Mouse (Mus musculus) liver, embryonic 14.5 days (tissue): Measurements from ENCODE around the gene Prdm15. TPM values are rescaled to one million over a fixed set of nuclear protein-coding genes. Genes with fewer than 3 reads are reported as not detected.

Source experiments
- ATAC-seq: fragments of 200-750 bp; cut with Nextera tagmentation; 2 replicates; pipeline ENCODE4 v1.8.0; 2017; ENCODE audit warnings: moderate number of reproducible peaks, mild to moderate bottlenecking, moderate library complexity; ENCODE audit not compliant: insufficient read depth
- DNase-seq, 3 experiments: peaks; one replicate each; pipeline ENCODE4 v3.0.0-alpha.2; 2012 to 2013; ENCODE audit warnings: low read depth in 3 of 3, low spot score in 3 of 3
- H3K27ac ChIP-seq: fragments of 300-500 bp; sonication (generic); 2 replicates; pipeline ENCODE4 v1.5.1; 2014; ENCODE audit warnings: moderate library complexity, mild to moderate bottlenecking, control low read depth, inconsistent platforms
- H3K27me3 ChIP-seq: fragments of 300-500 bp; sonication (generic); 2 replicates; pipeline ENCODE4 v1.6.1; 2014; ENCODE audit warnings: mild to moderate bottlenecking, low read length, moderate library complexity; ENCODE audit not compliant: control insufficient read depth, insufficient read depth
- H3K36me3 ChIP-seq: fragments of 300-500 bp; sonication (generic); replicated peaks from 2 replicates; pipeline ENCODE4 v1.6.1; 2014; ENCODE audit warnings: low read depth; ENCODE audit not compliant: control insufficient read depth, insufficient read depth
- H3K4me1 ChIP-seq, 2 experiments: fragments of 200-500 bp in 1 of 2; fragments of 300-500 bp in 1 of 2; sonication (generic) in 1 of 2; replicated peaks; 2 replicates each; pipeline ENCODE4 v1.6.1; 2012 to 2014; ENCODE audit warnings: antibody characterized with exemption in 1 of 2, inconsistent platforms in 1 of 2, low read length in 1 of 2; ENCODE audit not compliant: control insufficient read depth in 2 of 2, insufficient read depth in 2 of 2
- H3K4me2 ChIP-seq: fragments of 300-500 bp; sonication (generic); 2 replicates; pipeline ENCODE4 v1.6.1; 2014; ENCODE audit warnings: low read depth, mild to moderate bottlenecking, control low read depth, moderate library complexity
- H3K4me3 ChIP-seq, 2 experiments: fragments of 200-500 bp in 1 of 2; fragments of 300-500 bp in 1 of 2; sonication (generic) in 1 of 2; 2 replicates each; pipeline ENCODE4 v1.5.1; 2012 to 2014; ENCODE audit warnings: low read depth in 2 of 2, low read length in 2 of 2, mild to moderate bottlenecking in 2 of 2, control low read depth in 1 of 2, inconsistent platforms in 1 of 2, moderate library complexity in 1 of 2; ENCODE audit not compliant: insufficient read depth in 1 of 2
- H3K9ac ChIP-seq: fragments of 300-500 bp; sonication (generic); replicated peaks from 2 replicates; pipeline ENCODE4 v1.6.1; 2014; ENCODE audit warnings: mild to moderate bottlenecking, control low read depth, moderate library complexity
- H3K9me3 ChIP-seq: fragments of 300-500 bp; sonication (generic); 2 replicates; pipeline ENCODE4 v1.6.1; 2016; ENCODE audit warnings: low read length, mixed read lengths; ENCODE audit not compliant: control insufficient read depth
- CTCF ChIP-seq: IDR thresholded peaks from 2 replicates; pipeline ENCODE4 v1.5.1; 2016; ENCODE audit warnings: antibody characterized with exemption, low read depth, control low read depth
- EP300 ChIP-seq: IDR thresholded peaks from 2 replicates; pipeline ENCODE4 v1.6.1; 2016; ENCODE audit warnings: antibody characterized with exemption, low read depth
- WGBS: fragments of 180-500 bp; shearing (Covaris S2); extraction: QIAGEN DNeasy Blood & Tissue Kit; methylation state at CpG from one replicate; pipeline ENCODE4 v1.1.7; 2014; ENCODE audit not compliant: insufficient replicate concordance; 5-methylcytosine and 5-hydroxymethylcytosine counted together
- polyA plus RNA-seq, 2 experiments: library from polyadenylated mRNA; depleted of rRNA in 1 of 2; stranded (reverse) in 1 of 2; unstranded in 1 of 2; fragments of >200 nt; fragmentation: Nextera tagmentation in 1 of 2; extraction: Ambion mirVana in 1 of 2; gene quantifications; 2 replicates each; pipeline versions ENCODE4 v1.2.1 to v1.2.3; 2012 to 2014

Gene Prdm15
- polyA plus RNA-seq, 2 experiments, result 1.7 to 3.4 TPM

DNA sequence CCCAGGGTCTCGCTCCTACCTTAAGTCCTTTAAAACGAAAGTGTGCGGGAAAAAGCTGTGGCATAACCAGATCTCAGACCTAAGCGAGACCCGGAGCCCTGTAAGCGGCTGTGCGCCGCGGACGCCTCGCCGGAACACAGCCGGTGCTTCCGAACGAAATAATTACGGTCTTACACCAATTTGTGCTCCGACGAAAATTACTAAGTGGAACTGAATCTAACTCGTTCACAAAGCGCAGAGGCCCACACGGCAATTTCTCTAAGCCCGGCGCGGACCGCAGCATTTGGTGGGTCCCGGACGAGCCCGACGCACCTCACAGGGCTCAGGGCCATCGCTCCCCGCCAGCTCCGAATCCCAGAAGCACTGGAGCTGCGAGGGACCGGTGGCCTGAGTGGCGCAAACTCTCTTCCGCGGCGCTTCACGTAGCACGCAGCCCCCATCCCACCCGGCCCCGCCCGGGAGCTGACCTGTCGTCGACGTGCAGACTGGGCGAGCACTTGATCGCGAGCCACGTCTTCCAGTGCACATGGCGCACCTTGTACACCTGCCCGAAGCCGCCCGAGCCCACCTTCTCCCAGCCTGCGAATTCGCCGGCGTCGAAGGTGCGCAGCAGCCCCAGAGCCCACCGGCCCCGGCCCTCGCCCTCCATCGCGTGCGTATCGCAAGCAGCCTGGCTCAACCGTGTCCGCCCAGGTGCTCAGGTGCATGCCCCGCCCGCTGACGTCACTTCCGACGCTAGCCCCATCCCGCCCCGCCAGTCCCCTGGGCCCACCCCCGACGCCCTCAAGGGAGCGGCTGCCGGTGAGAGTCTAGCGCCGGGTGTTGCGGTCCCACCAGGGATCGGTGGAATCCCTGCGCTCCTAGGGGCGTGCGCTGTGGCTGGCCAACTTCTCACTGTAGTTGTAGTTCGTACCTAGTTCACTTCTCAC is 88.3 kb downstream of the Prdm15 start, which contains the start of gene Ripk4:
Gene Ripk4, minus strand, starts transcription at position 727 of the 929 bp plus-strand sequence.
- no peaks in the 10 kb centered on the region for H3K9me3 ChIP-seq
- no peaks in the 10 kb centered on the region for H3K36me3 ChIP-seq
- H3K27me3 ChIP-seq, result peaks cover 40% of the 10 kb centered on the region
- no peak within 1 kb of the TSS for H3K9ac ChIP-seq
- WGBS, result 2% methylated on average over 88 of the region's 88 CpGs
- DNase-seq, result no peak
- no peak within 1 kb of the TSS for H3K27ac ChIP-seq
- TF ChIP-seq CTCF (no peak), EP300 (no peak)
- H3K4me1 ChIP-seq, result peaks cover 0 to 8% of the 10 kb centered on the region in 2 experiments; a peak in 3 of 4 replicates
- ATAC-seq, result peak; percentile 75
- peak within 1 kb of the TSS; percentile 25 for H3K4me2 ChIP-seq
- H3K4me3 ChIP-seq, result peak within 1 kb of the TSS; percentile 49

DNA sequence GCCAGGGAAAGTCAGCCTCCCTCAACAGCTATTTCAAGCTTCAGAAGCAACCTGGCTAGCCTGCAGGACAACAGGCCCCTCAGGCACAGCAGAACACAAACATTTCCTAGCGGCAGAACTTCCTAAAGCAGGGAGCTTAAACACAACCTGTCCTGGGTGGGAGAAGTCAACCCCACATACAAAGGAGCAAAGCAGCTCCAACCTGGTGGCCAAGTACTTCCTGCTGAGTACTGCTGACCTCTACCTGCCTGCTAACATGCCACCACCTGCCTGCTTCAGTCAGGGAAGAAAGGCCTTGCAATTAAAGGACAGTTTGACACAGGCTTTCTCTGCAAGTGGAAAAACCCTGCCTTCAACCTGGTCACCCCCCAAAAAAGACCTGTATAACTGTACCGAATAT is 89.9 kb downstream of the Prdm15 start:
- Histone ChIP-seq H3K27me3 (peaks cover 40% of the 10 kb centered on the region), H3K4me3 (no peak overlapping the region), H3K27ac (no peak overlapping the region), H3K36me3 (no peaks in the 10 kb centered on the region), H3K4me1 (peaks cover 0 to 9% of the 10 kb centered on the region in 2 experiments; a peak in 2 of 4 replicates), H3K4me2 (peak overlapping the region; percentile 25; the same call in 1 of the 2 replicates), H3K9ac (no peak overlapping the region), H3K9me3 (no peaks in the 10 kb centered on the region)
- TF ChIP-seq EP300 (no peak), CTCF (no peak)
- ATAC-seq (no peak), DNase-seq (no peak)
- 51% methylated on average over 2 of the region's 2 CpGs for WGBS

DNA sequence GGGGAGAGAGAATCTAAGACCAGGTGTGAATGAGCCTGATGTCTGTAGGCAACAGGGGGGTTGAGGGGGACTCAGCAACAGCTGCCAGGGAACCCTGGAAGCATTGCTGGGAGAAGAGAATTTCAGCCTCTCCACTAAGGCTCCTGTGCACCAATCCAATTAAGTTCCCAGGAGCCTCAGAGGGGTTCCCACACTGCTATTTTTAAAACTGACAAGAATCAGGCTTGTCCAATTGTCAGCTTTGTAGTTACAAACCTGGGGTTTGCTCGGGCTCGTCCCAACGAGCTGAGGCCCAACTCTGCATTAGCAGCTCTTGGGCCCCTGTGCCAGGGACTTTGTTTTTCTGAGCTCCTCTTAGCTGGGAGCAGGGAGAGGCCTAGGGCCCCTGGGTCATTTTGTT is 92.0 kb downstream of the Prdm15 start:
- Histone ChIP-seq H3K9ac (no peak overlapping the region), H3K4me2 (no peak overlapping the region), H3K27ac (no peak overlapping the region), H3K4me1 (peaks cover 0 to 8% of the 10 kb centered on the region in 2 experiments; a peak in 2 of 4 replicates), H3K9me3 (no peaks in the 10 kb centered on the region), H3K4me3 (no peak overlapping the region), H3K27me3 (peaks cover 34% of the 10 kb centered on the region), H3K36me3 (no peaks in the 10 kb centered on the region)
- ATAC-seq, result no peak
- DNase-seq, result no peak
- TF ChIP-seq EP300, result no peak
- TF ChIP-seq CTCF, result no peak
- 25% methylated on average over 3 of the region's 3 CpGs for WGBS

DNA sequence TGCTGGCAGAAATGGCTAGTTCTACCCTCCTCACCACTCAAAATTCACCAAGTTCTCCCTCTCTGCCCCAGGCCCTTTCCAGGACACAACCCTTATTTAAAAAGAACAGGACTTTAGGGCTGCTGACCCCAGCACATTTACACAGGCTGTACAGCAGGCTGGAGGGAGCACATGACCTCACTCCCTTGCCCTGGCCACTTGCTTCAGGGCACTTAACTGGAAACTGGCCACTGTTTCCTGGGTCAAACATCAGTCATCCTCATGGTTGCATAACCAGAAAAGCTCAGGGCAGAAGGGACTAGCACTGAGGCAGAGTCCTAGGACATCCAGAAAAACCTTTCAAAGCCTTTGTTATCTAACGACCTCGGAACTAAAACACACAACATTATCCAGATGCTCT is 93.4 kb downstream of the Prdm15 start:
- Histone ChIP-seq H3K4me3 (no peak overlapping the region), H3K4me1 (peaks cover 0 to 8% of the 10 kb centered on the region in 2 experiments; a peak in 2 of 4 replicates), H3K9me3 (no peaks in the 10 kb centered on the region), H3K36me3 (no peaks in the 10 kb centered on the region), H3K4me2 (no peak overlapping the region), H3K27me3 (peaks cover 20% of the 10 kb centered on the region), H3K27ac (no peak overlapping the region), H3K9ac (no peak overlapping the region)
- no peak for TF ChIP-seq EP300
- no peak for TF ChIP-seq CTCF
- WGBS, result 56% methylated on average over 2 of the region's 2 CpGs
- ATAC-seq, result peak; percentile 63
- no peak for DNase-seq

DNA sequence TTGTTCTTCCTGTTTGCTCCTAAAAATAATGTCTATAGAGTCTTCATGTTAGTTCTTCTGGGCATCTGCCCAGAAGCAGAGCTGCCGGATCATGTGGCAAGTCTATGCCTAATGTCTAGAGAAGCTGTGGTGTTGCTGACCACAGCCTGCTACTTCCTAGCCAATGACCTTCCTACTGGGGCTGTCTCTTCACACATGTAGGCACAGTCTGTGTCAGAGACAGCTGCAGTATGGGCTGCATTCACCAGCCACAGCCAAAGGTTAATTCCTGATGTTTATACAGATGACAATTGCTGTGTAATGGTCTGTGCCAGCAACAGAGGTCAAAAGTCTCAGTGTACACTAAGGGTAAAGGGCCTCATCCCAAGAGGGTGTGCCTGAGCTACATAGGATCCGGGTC is 95.2 kb downstream of the Prdm15 start:
- Histone ChIP-seq H3K27me3 (peaks cover 3% of the 10 kb centered on the region; the same call in 1 of the 2 replicates), H3K36me3 (no peaks in the 10 kb centered on the region), H3K9ac (no peak overlapping the region), H3K27ac (no peak overlapping the region), H3K9me3 (no peaks in the 10 kb centered on the region), H3K4me1 (peaks cover 0 to 8% of the 10 kb centered on the region in 2 experiments; a peak in 2 of 4 replicates), H3K4me3 (no peak overlapping the region), H3K4me2 (no peak overlapping the region)
- DNase-seq, result no peak
- WGBS, result 44% methylated on average over 2 of the region's 2 CpGs
- no peak for TF ChIP-seq EP300
- TF ChIP-seq CTCF, result no peak
- ATAC-seq, result peak; percentile 35; the same call in 1 of the 2 replicates
